Comparison of ENCODE assay signal across 14 mouse cellular contexts in genomic region chr14:97560121-97560907, GRCm38 (mm10).
DNase-seq lines count a peak whose midpoint lies in the region; ATAC-seq and TF ChIP-seq lines count a peak whose summit lies in the region.
"Had no signal": no experiment of that assay in that cellular context is flagged by ENCODE, and none has a peak within 500 bp of the region (broad histone marks: within the 10 kb centered on the region; RNA-seq: fewer than 3 reads in every experiment).

No protein-coding gene starts in this region.

- no peak overlapping the region for H3K27ac ChIP-seq in forebrain, postnatal 0 days (ENCODE audit: low read depth, low read length)
- no peak overlapping the region; the same call in 1 of the 2 replicates for H3K27ac ChIP-seq in forebrain, embryonic 12.5 days
- H3K27ac ChIP-seq in lung, embryonic 16.5 days (ENCODE audit: low read length) = peak overlapping the region; percentile 7; the same call in 1 of the 2 replicates
- 0 out of 2 replicates have a peak overlapping the region, but pooled peaks have one; percentile 8 for H3K27ac ChIP-seq in limb, embryonic 10.5 days
- H3K27ac ChIP-seq: liver, embryonic 14.5 days had no signal

- peak; percentile 4 for DNase-seq in forebrain, postnatal 0 days
- no peak for DNase-seq in lung, postnatal 10 days
- DNase-seq in limb, embryonic 10.5 days (ENCODE audit: low spot score) = no peak
- peak; percentile 21 for DNase-seq in retina, postnatal 1 day
- DNase-seq in right cerebral cortex, postnatal 10 days (ENCODE audit: low spot score in 2 of 2) = no peak
- DNase-seq: adrenal gland, postnatal 36 days; cerebellum, adult 9-11 months; kidney, postnatal 25 days; thymus, postnatal 14 days had no signal

- H3K9ac ChIP-seq in forebrain, postnatal 0 days = no peak overlapping the region
- H3K9ac ChIP-seq in forebrain, embryonic 12.5 days = no peak overlapping the region
- no peak overlapping the region for H3K9ac ChIP-seq in lung, embryonic 16.5 days (ENCODE audit: low read length)
- H3K9ac ChIP-seq: liver, embryonic 14.5 days had no signal

- H3K4me2 ChIP-seq in forebrain, postnatal 0 days (ENCODE audit: low read depth) = no peak overlapping the region
- H3K4me2 ChIP-seq in forebrain, embryonic 12.5 days = no peak overlapping the region
- H3K4me2 ChIP-seq in lung, embryonic 16.5 days (ENCODE audit: low read depth, low read length) = no peak overlapping the region

- H3K9me3 ChIP-seq in forebrain, postnatal 0 days (ENCODE audit: low read length) = no peaks in the 10 kb centered on the region
- H3K9me3 ChIP-seq in forebrain, embryonic 12.5 days = no peaks in the 10 kb centered on the region
- no peaks in the 10 kb centered on the region for H3K9me3 ChIP-seq in lung, embryonic 16.5 days (ENCODE audit: control insufficient read depth, low read length)
- no peaks in the 10 kb centered on the region for H3K9me3 ChIP-seq in limb, embryonic 10.5 days (replicated peaks)

- no peak overlapping the region for H3K4me3 ChIP-seq in forebrain, postnatal 0 days (ENCODE audit: low read depth, low read length)
- H3K4me3 ChIP-seq in forebrain, embryonic 12.5 days (replicated peaks) = no peak overlapping the region
- H3K4me3 ChIP-seq in lung, embryonic 16.5 days (ENCODE audit: low read length) = no peak overlapping the region
- H3K4me3 ChIP-seq in limb, embryonic 10.5 days = no peak overlapping the region
- H3K4me3 ChIP-seq: erythroblast, embryonic 14.5 days had no signal

- H3K36me3 ChIP-seq in forebrain, postnatal 0 days (ENCODE audit: insufficient read depth) = no peaks in the 10 kb centered on the region
- no peaks in the 10 kb centered on the region for H3K36me3 ChIP-seq in forebrain, embryonic 12.5 days (replicated peaks)
- H3K36me3 ChIP-seq in lung, embryonic 16.5 days (ENCODE audit: control insufficient read depth, insufficient read depth, low read length) = no peaks in the 10 kb centered on the region
- H3K36me3 ChIP-seq in limb, embryonic 10.5 days = no peaks in the 10 kb centered on the region

- H3K27me3 ChIP-seq in forebrain, postnatal 0 days (ENCODE audit: insufficient read depth, low read length) = no peaks in the 10 kb centered on the region
- no peaks in the 10 kb centered on the region for H3K27me3 ChIP-seq in forebrain, embryonic 12.5 days
- no peaks in the 10 kb centered on the region for H3K27me3 ChIP-seq in lung, embryonic 16.5 days (ENCODE audit: control insufficient read depth, insufficient read depth, low read depth, low read length)
- no peaks in the 10 kb centered on the region for H3K27me3 ChIP-seq in limb, embryonic 10.5 days (ENCODE audit: low read depth, poor library complexity, severe bottlenecking)

- WGBS in forebrain, postnatal 0 days = 17% methylated on average over 7 of the region's 7 CpGs
- WGBS in forebrain, embryonic 12.5 days = 22% methylated on average over 7 of the region's 7 CpGs
- 41% methylated on average over 7 of the region's 7 CpGs for WGBS in lung, embryonic 16.5 days
- WGBS in limb, embryonic 10.5 days = 59% methylated on average over 7 of the region's 7 CpGs

- TF ChIP-seq CTCF in forebrain, postnatal 0 days (IDR thresholded peaks at IDR 0.05; ENCODE audit: low read depth) = no peak

- peaks cover 4% of the 10 kb centered on the region; the same call in 1 of the 2 replicates for H3K4me1 ChIP-seq in forebrain, postnatal 0 days (ENCODE audit: insufficient read depth)
- H3K4me1 ChIP-seq in forebrain, embryonic 12.5 days = peaks cover 5% of the 10 kb centered on the region
- peaks cover 3% of the 10 kb centered on the region; the same call in 1 of the 2 replicates for H3K4me1 ChIP-seq in lung, embryonic 16.5 days (replicated peaks; ENCODE audit: control insufficient read depth, insufficient read depth, low read length)
- H3K4me1 ChIP-seq in limb, embryonic 10.5 days = peaks cover 15% of the 10 kb centered on the region

- no peak for ATAC-seq in forebrain, postnatal 0 days
- no peak for ATAC-seq in forebrain, embryonic 12.5 days (ENCODE audit: low FRiP score)
- ATAC-seq in lung, embryonic 16.5 days (ENCODE audit: low read depth) = 0 out of 2 replicates have a peak, but pooled peaks have one; percentile 12
- no peak for ATAC-seq in CD4-positive, CD25-positive, alpha-beta regulatory T cell, adult 4 months

Comparison
In these comparisons a context has a peak if more than half of its experiments do, and no peak if none do; other contexts are left out.
1. DNase-seq: peak in forebrain, postnatal 0 days (single experiment) and retina, postnatal 1 day (single experiment); none in lung, postnatal 10 days (single experiment), limb, embryonic 10.5 days (single experiment) and right cerebral cortex, postnatal 10 days (0 of 2).
2. H3K27ac ChIP-seq: peak in lung, embryonic 16.5 days (single experiment) and limb, embryonic 10.5 days (single experiment); none in forebrain, postnatal 0 days (single experiment) and forebrain, embryonic 12.5 days (single experiment).